Mouse (Mus musculus) intestine, embryonic 14.5 days (tissue): ENCODE results near the gene Mpdz. TPM values are rescaled to one million over a fixed set of nuclear protein-coding genes. Genes with fewer than 3 reads are reported as not detected.

ENCODE experiments used
- ATAC-seq: fragments of 200-750 bp; cut with Nextera tagmentation; replicated peaks from 2 replicates; pipeline ENCODE4 v1.8.0; 2017; ENCODE audit warnings: low read depth, moderate number of reproducible peaks, moderate TSS enrichment, moderate library complexity; ENCODE audit not compliant: low FRiP score, low TSS enrichment
- DNase-seq: peaks from one replicate; pipeline ENCODE4 v3.0.0-alpha.2; 2018; ENCODE audit warnings: low spot score
- H3K27ac ChIP-seq: fragments of 300-500 bp; sonication (generic); 2 replicates; pipeline ENCODE4 v1.5.1; 2014; ENCODE audit warnings: low read depth, mild to moderate bottlenecking, control low read depth
- H3K27me3 ChIP-seq: fragments of 300-500 bp; sonication (generic); replicated peaks from 2 replicates; pipeline ENCODE4 v1.6.1; 2014; ENCODE audit warnings: low read length, control low read depth; ENCODE audit not compliant: control insufficient read depth, insufficient read depth
- H3K36me3 ChIP-seq: fragments of 300-500 bp; sonication (generic); 2 replicates; pipeline ENCODE4 v1.6.1; 2014; ENCODE audit warnings: low read length, control low read depth; ENCODE audit not compliant: control insufficient read depth, insufficient read depth
- H3K4me1 ChIP-seq: fragments of 300-500 bp; sonication (generic); replicated peaks from 2 replicates; pipeline ENCODE4 v1.6.1; 2014; ENCODE audit warnings: low read length, control low read depth, mixed read lengths; ENCODE audit not compliant: control insufficient read depth, insufficient read depth
- H3K4me2 ChIP-seq: fragments of 300-500 bp; sonication (generic); 2 replicates; pipeline ENCODE4 v1.6.1; 2014; ENCODE audit warnings: low read length
- H3K4me3 ChIP-seq: fragments of 300-500 bp; sonication (generic); 2 replicates; pipeline ENCODE4 v1.5.1; 2014; ENCODE audit warnings: low read depth, low read length, control low read depth, mixed read lengths
- H3K9ac ChIP-seq: fragments of 300-500 bp; sonication (generic); 2 replicates; pipeline ENCODE4 v1.6.1; 2014; ENCODE audit warnings: mild to moderate bottlenecking, low read length
- H3K9me3 ChIP-seq: fragments of 300-500 bp; sonication (generic); 2 replicates; pipeline ENCODE4 v1.6.1; 2016; ENCODE audit warnings: low read length, control low read depth; ENCODE audit not compliant: control insufficient read depth
- WGBS: fragments of 180-500 bp; shearing (Covaris S2); extraction: QIAGEN DNeasy Blood & Tissue Kit; methylation state at CpG from one replicate; pipeline ENCODE4 v1.1.7; 2014; 5-methylcytosine and 5-hydroxymethylcytosine counted together
- polyA plus RNA-seq: library from polyadenylated mRNA; unstranded; fragments of >200 nt; fragmentation: Nextera tagmentation; extraction: Ambion mirVana; gene quantifications from 2 replicates; pipeline ENCODE4 v1.2.1, GENCODE M21; 2014

Mpdz gene
- polyA plus RNA-seq, 1 experiment from 2014 or later, result 30.9 TPM

- no peak overlapping the region for H3K27ac ChIP-seq
- no peaks in the 10 kb centered on the region for H3K27me3 ChIP-seq
- no peak overlapping the region for H3K4me3 ChIP-seq
- WGBS, result 8% methylated on average over 5 of the region's 5 CpGs
- no peaks in the 10 kb centered on the region for H3K4me1 ChIP-seq
- H3K9me3 ChIP-seq, result no peaks in the 10 kb centered on the region
- ATAC-seq, result no peak
- H3K4me2 ChIP-seq, result no peak overlapping the region
- DNase-seq, result peak; percentile 84
- H3K36me3 ChIP-seq, result no peaks in the 10 kb centered on the region
- no peak overlapping the region for H3K9ac ChIP-seq
Measured at GRCm38 (mm10) chr4:81251934-81252333, 190.7 kb downstream of the Mpdz start.

GRCm38 (mm10) chr4:81249245-81249644 is 193.4 kb downstream of the Mpdz start:
- Histone ChIP-seq H3K9ac (no peak overlapping the region), H3K36me3 (no peaks in the 10 kb centered on the region), H3K27ac (no peak overlapping the region), H3K27me3 (no peaks in the 10 kb centered on the region), H3K4me3 (no peak overlapping the region), H3K4me1 (no peaks in the 10 kb centered on the region), H3K9me3 (no peaks in the 10 kb centered on the region), H3K4me2 (no peak overlapping the region)
- WGBS, result 47% methylated on average over 2 of the region's 2 CpGs
- DNase-seq, result no peak
- ATAC-seq, result no peak

GRCm38 (mm10) chr4:81236227-81236626 is 206.4 kb downstream of the Mpdz start:
- no peak overlapping the region for H3K27ac ChIP-seq
- no peak for ATAC-seq
- H3K4me3 ChIP-seq, result no peak overlapping the region
- no peaks in the 10 kb centered on the region for H3K9me3 ChIP-seq
- H3K9ac ChIP-seq, result no peak overlapping the region
- DNase-seq, result no peak
- H3K4me2 ChIP-seq, result no peak overlapping the region
- no peaks in the 10 kb centered on the region for H3K36me3 ChIP-seq
- 74% methylated on average over 5 of the region's 5 CpGs for WGBS
- H3K27me3 ChIP-seq, result no peaks in the 10 kb centered on the region
- H3K4me1 ChIP-seq, result no peaks in the 10 kb centered on the region
